8 mouse cellular contexts compared by ENCODE assay signal in genomic region chr1:131181642-131182527, GRCm38 (mm10). TPM values are rescaled to one million over a fixed set of nuclear protein-coding genes. Genes with fewer than 3 reads are reported as not detected.
DNase-seq lines count a peak whose midpoint lies in the region; ATAC-seq and TF ChIP-seq lines count a peak whose summit lies in the region.

No protein-coding gene starts in this region.

- TF ChIP-seq EP300 in liver, postnatal 0 days (IDR thresholded peaks at IDR 0.05; ENCODE audit: low read depth), result no peak

- peak; percentile 90 for TF ChIP-seq CTCF in bone marrow, adult 2 months (IDR thresholded peaks at IDR 0.05; ENCODE audit: control insufficient read depth, insufficient read depth, low read length)
- TF ChIP-seq CTCF in liver, postnatal 0 days (IDR thresholded peaks at IDR 0.05; ENCODE audit: low read depth), result peak; percentile 94

- WGBS in bone marrow, adult 2 months, result 59% methylated on average over 9 of the region's 9 CpGs
- 61% methylated on average over 9 of the region's 9 CpGs for WGBS in embryonic facial prominence, embryonic 15.5 days
- WGBS in heart, embryonic 13.5 days, result 53% methylated on average over 9 of the region's 9 CpGs
- 56% methylated on average over 9 of the region's 9 CpGs for WGBS in liver, postnatal 0 days (ENCODE audit: insufficient replicate concordance)
- WGBS in neural tube, embryonic 15.5 days, result 72% methylated on average over 9 of the region's 9 CpGs

- H3K4me1 ChIP-seq in bone marrow, adult 2 months (ENCODE audit: control insufficient read depth, insufficient read depth, low read length), result peaks cover 14% of the 10 kb centered on the region
- H3K4me1 ChIP-seq in embryonic facial prominence, embryonic 15.5 days, result peaks cover 22% of the 10 kb centered on the region
- peaks cover 51% of the 10 kb centered on the region for H3K4me1 ChIP-seq in heart, embryonic 13.5 days
- peaks cover 8% of the 10 kb centered on the region; the same call in 1 of the 2 replicates for H3K4me1 ChIP-seq in liver, postnatal 0 days (ENCODE audit: insufficient read depth)
- no peaks in the 10 kb centered on the region for H3K4me1 ChIP-seq in neural tube, embryonic 15.5 days

- no peak overlapping the region for H3K4me2 ChIP-seq in embryonic facial prominence, embryonic 15.5 days (replicated peaks)
- H3K4me2 ChIP-seq in heart, embryonic 13.5 days, result no peak overlapping the region
- H3K4me2 ChIP-seq in liver, postnatal 0 days (ENCODE audit: low read depth, low read length), result no peak overlapping the region
- no peak overlapping the region for H3K4me2 ChIP-seq in neural tube, embryonic 15.5 days

- no peak overlapping the region for H3K9ac ChIP-seq in embryonic facial prominence, embryonic 15.5 days
- peak overlapping the region; percentile 4; the same call in 1 of the 2 replicates for H3K9ac ChIP-seq in heart, embryonic 13.5 days
- H3K9ac ChIP-seq in liver, postnatal 0 days (replicated peaks), result no peak overlapping the region
- no peak overlapping the region for H3K9ac ChIP-seq in neural tube, embryonic 15.5 days (replicated peaks)

- H3K27me3 ChIP-seq in embryonic facial prominence, embryonic 15.5 days, result no peaks in the 10 kb centered on the region
- H3K27me3 ChIP-seq in heart, embryonic 13.5 days (replicated peaks), result no peaks in the 10 kb centered on the region
- H3K27me3 ChIP-seq in liver, postnatal 0 days (ENCODE audit: insufficient read depth, low read length), result no peaks in the 10 kb centered on the region
- no peaks in the 10 kb centered on the region for H3K27me3 ChIP-seq in neural tube, embryonic 15.5 days (replicated peaks)

- no peak overlapping the region for H3K4me3 ChIP-seq in bone marrow, adult 2 months (replicated peaks; ENCODE audit: control insufficient read depth, low read depth, low read length)
- no peak overlapping the region for H3K4me3 ChIP-seq in embryonic facial prominence, embryonic 15.5 days (replicated peaks)
- no peak overlapping the region for H3K4me3 ChIP-seq in heart, embryonic 13.5 days
- no peak overlapping the region for H3K4me3 ChIP-seq in liver, postnatal 0 days (ENCODE audit: low read depth, low read length)
- no peak overlapping the region for H3K4me3 ChIP-seq in neural tube, embryonic 15.5 days (replicated peaks)

- no peak for TF ChIP-seq POLR2A in bone marrow, adult 2 months (IDR thresholded peaks at IDR 0.05; ENCODE audit: borderline replicate concordance, control insufficient read depth, low read depth, low read length)

- H3K9me3 ChIP-seq in embryonic facial prominence, embryonic 15.5 days (replicated peaks), result no peaks in the 10 kb centered on the region
- H3K9me3 ChIP-seq in heart, embryonic 13.5 days, result no peaks in the 10 kb centered on the region
- H3K9me3 ChIP-seq in liver, postnatal 0 days (ENCODE audit: low read length), result no peaks in the 10 kb centered on the region
- no peaks in the 10 kb centered on the region for H3K9me3 ChIP-seq in neural tube, embryonic 15.5 days (replicated peaks)

- no peak overlapping the region for H3K27ac ChIP-seq in bone marrow, adult 2 months (ENCODE audit: control insufficient read depth, insufficient read depth, low read depth, low read length, poor library complexity)
- H3K27ac ChIP-seq in embryonic facial prominence, embryonic 15.5 days (replicated peaks), result no peak overlapping the region
- H3K27ac ChIP-seq in heart, embryonic 13.5 days (replicated peaks), result no peak overlapping the region
- no peak overlapping the region for H3K27ac ChIP-seq in liver, postnatal 0 days (ENCODE audit: low read depth)
- no peak overlapping the region for H3K27ac ChIP-seq in neural tube, embryonic 15.5 days (replicated peaks)

- DNase-seq in kidney, postnatal 36 days, result peak; percentile 80 to 92
- peak; percentile 85 for DNase-seq in liver, postnatal 0 days
- DNase-seq in testis, postnatal 10 days (ENCODE audit: low spot score), result peak; percentile 88

- H3K36me3 ChIP-seq in embryonic facial prominence, embryonic 15.5 days, result peaks cover 23% of the 10 kb centered on the region
- peaks cover 43% of the 10 kb centered on the region for H3K36me3 ChIP-seq in heart, embryonic 13.5 days
- H3K36me3 ChIP-seq in liver, postnatal 0 days (replicated peaks; ENCODE audit: insufficient read depth, low read length), result peaks cover 36% of the 10 kb centered on the region
- H3K36me3 ChIP-seq in neural tube, embryonic 15.5 days, result peaks cover 37% of the 10 kb centered on the region

- peak; percentile 64 for ATAC-seq in CD4-positive, CD25-positive, alpha-beta regulatory T cell, adult 4 months
- ATAC-seq in embryonic facial prominence, embryonic 15.5 days (ENCODE audit: insufficient number of reproducible peaks, low FRiP score, low TSS enrichment, low read depth), result peak; percentile 51; the same call in 1 of the 2 replicates
- ATAC-seq in heart, embryonic 13.5 days (ENCODE audit: extremely low read depth, insufficient number of reproducible peaks, low FRiP score, low TSS enrichment), result peak; percentile 22; the same call in 1 of the 2 replicates
- peak; percentile 49; the same call in 1 of the 2 replicates for ATAC-seq in liver, postnatal 0 days
- peak; percentile 42 for ATAC-seq in neural tube, embryonic 15.5 days (ENCODE audit: low FRiP score)

RNA-seq across cellular contexts. Expression of gene Eif2d, which starts 28.9 kb away (rescaled TPM):
- polyA plus RNA-seq in CD4-positive, CD25-positive, alpha-beta regulatory T cell, adult 4 months (2017; shearing (Covaris generic)), result 10 to 100 TPM; 52.0 to 75.1 TPM
- 18.9 and 25.3 TPM in 2 replicates for polyA plus RNA-seq in bone marrow, adult 2 months (2011; ENCODE audit: insufficient read depth, insufficient read length, low replicate concordance, missing spikeins)
- 59.2 and 66.0 TPM in 2 replicates for polyA plus RNA-seq in embryonic facial prominence, embryonic 15.5 days (2015; fragmentation: Nextera tagmentation; extraction: Ambion mirVana)
- 41.1 and 47.1 TPM in 2 replicates for polyA plus RNA-seq in heart, embryonic 13.5 days (2015; fragmentation: Nextera tagmentation; extraction: Ambion mirVana)
- 18.2 and 19.0 TPM in 2 replicates for polyA plus RNA-seq in liver, postnatal 0 days (2015; fragmentation: Nextera tagmentation; extraction: Ambion mirVana)
- 51.5 and 53.7 TPM in 2 replicates for polyA plus RNA-seq in neural tube, embryonic 15.5 days (2015; fragmentation: Nextera tagmentation; extraction: Ambion mirVana)

RNA-seq across cellular contexts. Expression of gene Dyrk3, which starts 43.7 kb away (rescaled TPM):
- polyA plus RNA-seq in CD4-positive, CD25-positive, alpha-beta regulatory T cell, adult 4 months (2017; shearing (Covaris generic)), result under 1 TPM in 1 of 2 experiments, not detected in 1; 0.19 TPM
- 7.5 and 13.4 TPM in 2 replicates for polyA plus RNA-seq in bone marrow, adult 2 months (2011; ENCODE audit: insufficient read depth, insufficient read length, low replicate concordance, missing spikeins)
- polyA plus RNA-seq in embryonic facial prominence, embryonic 15.5 days (2015; fragmentation: Nextera tagmentation; extraction: Ambion mirVana), result 4.6 and 7.1 TPM in 2 replicates
- 3.2 and 4.5 TPM in 2 replicates for polyA plus RNA-seq in heart, embryonic 13.5 days (2015; fragmentation: Nextera tagmentation; extraction: Ambion mirVana)
- 9.5 and 10.3 TPM in 2 replicates for polyA plus RNA-seq in liver, postnatal 0 days (2015; fragmentation: Nextera tagmentation; extraction: Ambion mirVana)
- 10.3 and 14.0 TPM in 2 replicates for polyA plus RNA-seq in neural tube, embryonic 15.5 days (2015; fragmentation: Nextera tagmentation; extraction: Ambion mirVana)
